Mouse (Mus musculus) spleen, adult 2 months (tissue): Measurements from ENCODE around the gene Cdh15.

Experiments used
- CTCF ChIP-seq: fragments of 200-500 bp; IDR thresholded peaks from 2 replicates; pipeline ENCODE4 v1.5.1; 2011; ENCODE audit warnings: mild to moderate bottlenecking, inconsistent platforms; ENCODE audit not compliant: insufficient read depth, insufficient read length, insufficient replicate concordance; ENCODE audit errors: extremely low read depth
- POLR2A ChIP-seq: fragments of 200-500 bp; IDR thresholded peaks from 2 replicates; pipeline ENCODE4 v1.6.1; 2011; ENCODE audit warnings: low read depth, low read length, inconsistent platforms

GRCm38 (mm10) chr8:122898018-122898417 lies 50.3 kb downstream of the Cdh15 start:
- TF ChIP-seq POLR2A (no peak), CTCF (no peak)
